Mouse (Mus musculus) neural tube, embryonic 10.5 days (tissue): Measurements from ENCODE around the gene Iars.
"Not testable (repeated sequence)": the region's sequence is repeated elsewhere in the genome, so short reads cannot be mapped to it uniquely, and the experiment has no call there.

Experiments
- DNase-seq: peaks from one replicate; pipeline ENCODE4 v3.0.0-alpha.2; 2017; ENCODE audit warnings: low spot score; ENCODE audit errors: extremely low spot score

Iars gene

GRCm38 (mm10) chr13:49736430-49736829, 54.5 kb downstream of the Iars start:
- DNase-seq = no peak

GRCm38 (mm10) chr13:49738011-49738410, 56.1 kb downstream of the Iars start:
- no peak for DNase-seq

- no peak for DNase-seq
Measured at GRCm38 (mm10) chr13:49741285-49742040, 59.6 kb downstream of the Iars start.

- DNase-seq = no peak
Measured at GRCm38 (mm10) chr13:49756591-49756990, 74.7 kb downstream of the Iars start.

GRCm38 (mm10) chr13:49757966-49758365, 76.1 kb downstream of the Iars start:
- no peak for DNase-seq

- DNase-seq = no peak
Measured at GRCm38 (mm10) chr13:49760675-49761074, 78.8 kb downstream of the Iars start.

- no peak for DNase-seq
Measured at GRCm38 (mm10) chr13:49762208-49762607, 80.3 kb downstream of the Iars start.

GRCm38 (mm10) chr13:49765306-49765705, 83.4 kb downstream of the Iars start:
- no peak for DNase-seq

- peak; percentile 19 for DNase-seq
Measured at GRCm38 (mm10) chr13:49766269-49766668, 84.4 kb downstream of the Iars start.

- no peak for DNase-seq
Measured at GRCm38 (mm10) chr13:49768048-49768447, 86.1 kb downstream of the Iars start.

- DNase-seq = no peak
Measured at GRCm38 (mm10) chr13:49769111-49769510, 87.2 kb downstream of the Iars start.

GRCm38 (mm10) chr13:49771536-49771935, 89.6 kb downstream of the Iars start:
- not testable (repeated sequence) for DNase-seq
